Mouse (Mus musculus) testis, adult 2 months (tissue): Measurements from ENCODE around the gene C6.

Experiments used
- CTCF ChIP-seq: fragments of 200-500 bp; IDR thresholded peaks from 2 replicates; pipeline ENCODE4 v1.5.1; 2012; ENCODE audit warnings: low read depth, mild to moderate bottlenecking, inconsistent platforms, low read length, moderate library complexity; ENCODE audit not compliant: control insufficient read depth, insufficient read depth, insufficient replicate concordance
- POLR2A ChIP-seq: fragments of 200-500 bp; IDR thresholded peaks from 2 replicates; pipeline ENCODE4 v1.6.1; 2012; ENCODE audit warnings: low read depth, mild to moderate bottlenecking, inconsistent platforms, low read length, moderate library complexity; ENCODE audit not compliant: control insufficient read depth

- TF ChIP-seq CTCF (no peak), POLR2A (no peak)
Measured at GRCm38 (mm10) chr15:4821161-4821560, 94.2 kb downstream of the C6 start.
